Mouse (Mus musculus) kidney, embryonic 16.5 days (tissue): ENCODE measurements around the gene Cd209a. TPM values are rescaled to one million over a fixed set of nuclear protein-coding genes. Genes with fewer than 3 reads are reported as not detected.

Experiments used
- ATAC-seq: fragments of 200-750 bp; cut with Nextera tagmentation; 2 replicates; pipeline ENCODE4 v1.8.0; 2017; ENCODE audit warnings: moderate TSS enrichment; ENCODE audit not compliant: low FRiP score, low TSS enrichment
- H3K27ac ChIP-seq: fragments of 300-500 bp; sonication (generic); 2 replicates; pipeline ENCODE4 v1.5.1; 2014; ENCODE audit warnings: low read length
- H3K27me3 ChIP-seq: fragments of 300-500 bp; sonication (generic); 2 replicates; pipeline ENCODE4 v1.6.1; 2014; ENCODE audit warnings: low read length, control low read depth, mixed read lengths; ENCODE audit not compliant: insufficient read depth
- H3K36me3 ChIP-seq: fragments of 300-500 bp; sonication (generic); 2 replicates; pipeline ENCODE4 v1.6.1; 2014; ENCODE audit warnings: low read length, control low read depth, mixed read lengths; ENCODE audit not compliant: insufficient read depth
- H3K4me1 ChIP-seq: fragments of 300-500 bp; sonication (generic); 2 replicates; pipeline ENCODE4 v1.6.1; 2014; ENCODE audit warnings: low read length, control low read depth, mixed read lengths; ENCODE audit not compliant: insufficient read depth
- H3K4me2 ChIP-seq: fragments of 300-500 bp; sonication (generic); replicated peaks from 2 replicates; pipeline ENCODE4 v1.6.1; 2014; ENCODE audit warnings: low read depth, low read length
- H3K4me3 ChIP-seq: fragments of 300-500 bp; sonication (generic); 2 replicates; pipeline ENCODE4 v1.5.1; 2014; ENCODE audit warnings: mild to moderate bottlenecking, low read length
- H3K9ac ChIP-seq: fragments of 300-500 bp; sonication (generic); replicated peaks from 2 replicates; pipeline ENCODE4 v1.6.1; 2014; ENCODE audit warnings: low read length
- H3K9me3 ChIP-seq: fragments of 300-500 bp; sonication (generic); 2 replicates; pipeline ENCODE4 v1.6.1; 2016; ENCODE audit warnings: low read length, control low read depth
- WGBS: fragments of 180-500 bp; shearing (Covaris S2); extraction: QIAGEN DNeasy Blood & Tissue Kit; methylation state at CpG from one replicate; pipeline ENCODE4 v1.1.7; 2014; 5-methylcytosine and 5-hydroxymethylcytosine counted together
- microRNA-seq: library from miRNA; unstranded; fragments of <30 nt; microRNA quantifications from one replicate; pipeline ENCODE4, GENCODE M21; 2016
- polyA plus RNA-seq: library from polyadenylated mRNA; unstranded; fragments of >200 nt; fragmentation: Nextera tagmentation; extraction: Ambion mirVana; gene quantifications from 2 replicates; pipeline ENCODE4 v1.2.1, GENCODE M21; 2015

The Cd209a gene
- polyA plus RNA-seq, 1 experiment from 2014 or later: not detected

DNA sequence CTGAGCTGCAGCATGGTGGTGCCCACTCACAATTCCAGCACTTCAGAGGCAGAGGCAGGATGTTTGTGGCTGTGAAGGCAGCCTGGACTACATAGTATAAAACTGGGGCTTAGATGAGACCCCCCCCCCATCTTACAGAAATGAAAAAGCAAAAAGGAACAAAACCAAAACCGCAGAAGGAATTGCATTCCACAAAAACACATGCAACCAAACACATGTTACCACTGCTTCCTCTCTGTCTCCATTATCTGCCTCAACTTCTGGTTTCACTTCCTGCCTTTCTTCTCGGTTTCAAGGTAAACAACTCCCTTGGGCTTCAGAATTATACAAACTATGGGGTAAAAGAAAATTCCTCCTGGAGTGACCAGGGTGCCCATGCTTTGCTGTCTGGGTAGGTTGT is 37.1 kb downstream of the Cd209a start:
- no peak overlapping the region for H3K9ac ChIP-seq
- no peaks in the 10 kb centered on the region for H3K36me3 ChIP-seq
- H3K4me3 ChIP-seq: no peak overlapping the region
- ATAC-seq: no peak
- H3K27ac ChIP-seq: no peak overlapping the region
- no peaks in the 10 kb centered on the region for H3K27me3 ChIP-seq
- H3K4me2 ChIP-seq: no peak overlapping the region
- 38% methylated on average over 2 of the region's 2 CpGs for WGBS
- no peaks in the 10 kb centered on the region for H3K9me3 ChIP-seq
- H3K4me1 ChIP-seq: no peaks in the 10 kb centered on the region

DNA sequence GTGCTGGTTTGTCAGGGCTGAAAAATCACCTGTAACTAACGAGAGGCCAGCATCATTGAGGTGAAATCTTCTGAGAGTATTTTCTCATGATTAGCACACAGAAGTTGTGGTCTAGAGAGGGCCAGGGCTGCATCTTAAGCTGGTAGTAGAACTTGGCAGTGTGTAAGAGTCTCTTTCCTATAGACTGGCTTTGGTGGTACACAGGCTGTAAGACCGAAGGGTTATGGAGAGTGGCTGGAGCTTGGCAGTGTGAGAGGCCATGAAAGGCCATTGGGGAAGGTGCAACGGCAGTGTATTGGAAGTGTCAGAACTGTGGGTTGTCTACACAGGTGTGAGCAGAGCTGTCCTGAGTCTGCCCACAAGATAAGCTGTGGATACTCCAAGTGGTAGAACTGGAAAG is 38.5 kb downstream of the Cd209a start:
- no peak for ATAC-seq
- WGBS: 82% methylated on average over 3 of the region's 3 CpGs
- H3K4me1 ChIP-seq: no peaks in the 10 kb centered on the region

DNA sequence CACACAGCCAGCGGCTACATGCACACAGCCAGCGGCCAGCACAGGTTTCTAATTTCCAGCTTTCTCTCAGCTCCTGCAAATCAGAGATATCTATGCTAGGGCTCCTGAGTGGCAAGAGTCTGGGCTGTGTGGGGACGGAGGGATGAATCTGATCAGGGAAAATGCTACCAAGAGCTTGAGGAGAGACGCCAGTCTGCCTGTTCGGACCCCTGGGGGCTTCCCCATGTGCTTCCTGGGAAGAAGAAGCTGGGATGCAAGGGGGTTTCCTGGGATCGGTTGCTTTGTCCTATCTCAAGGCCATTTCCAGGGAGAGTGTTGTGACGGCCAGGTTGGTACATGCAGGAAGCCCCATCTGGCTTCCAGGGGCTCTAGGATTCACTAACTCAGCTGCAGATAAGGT is 41.2 kb downstream of the Cd209a start:
- H3K4me2 ChIP-seq: no peak overlapping the region
- no peaks in the 10 kb centered on the region for H3K9me3 ChIP-seq
- H3K4me1 ChIP-seq: no peaks in the 10 kb centered on the region
- no peak overlapping the region for H3K9ac ChIP-seq
- 68% methylated on average over 7 of the region's 7 CpGs for WGBS
- no peaks in the 10 kb centered on the region for H3K36me3 ChIP-seq
- H3K27ac ChIP-seq: no peak overlapping the region
- no peak for ATAC-seq
- H3K27me3 ChIP-seq: no peaks in the 10 kb centered on the region
- H3K4me3 ChIP-seq: no peak overlapping the region

More for the DNA sequence above, 38.5 kb downstream of the Cd209a start:
- Histone ChIP-seq H3K4me2 (no peak overlapping the region), H3K9ac (no peak overlapping the region), H3K4me3 (no peak overlapping the region), H3K9me3 (no peaks in the 10 kb centered on the region), H3K36me3 (no peaks in the 10 kb centered on the region), H3K27me3 (no peaks in the 10 kb centered on the region), H3K27ac (no peak overlapping the region)

DNA sequence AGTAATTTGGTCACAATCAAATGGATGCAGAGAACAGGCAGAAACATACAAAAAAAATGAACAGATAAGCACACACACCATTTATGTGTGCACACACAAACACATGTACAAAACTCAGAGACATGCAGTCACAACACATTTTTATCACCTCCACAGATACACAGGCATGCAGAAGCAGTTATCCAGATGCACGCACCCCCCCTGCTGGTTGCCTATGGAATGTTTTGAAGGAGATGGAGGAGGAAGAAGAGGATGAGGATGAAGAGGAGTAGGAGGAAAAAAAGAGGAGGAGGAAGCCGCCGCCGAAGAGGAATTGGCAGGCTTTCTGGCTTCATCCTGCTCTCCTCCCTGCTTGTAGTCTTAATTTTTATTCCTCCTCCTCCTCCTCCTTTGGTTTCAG is 43.1 kb downstream of the Cd209a start:
- H3K4me3 ChIP-seq: no peak overlapping the region
- 47% methylated on average over 4 of the region's 4 CpGs for WGBS
- no peak overlapping the region for H3K9ac ChIP-seq
- no peaks in the 10 kb centered on the region for H3K4me1 ChIP-seq
- no peak overlapping the region for H3K4me2 ChIP-seq
- no peaks in the 10 kb centered on the region for H3K36me3 ChIP-seq
- ATAC-seq: no peak
- no peaks in the 10 kb centered on the region for H3K27me3 ChIP-seq
- H3K27ac ChIP-seq: no peak overlapping the region
- no peaks in the 10 kb centered on the region for H3K9me3 ChIP-seq

DNA sequence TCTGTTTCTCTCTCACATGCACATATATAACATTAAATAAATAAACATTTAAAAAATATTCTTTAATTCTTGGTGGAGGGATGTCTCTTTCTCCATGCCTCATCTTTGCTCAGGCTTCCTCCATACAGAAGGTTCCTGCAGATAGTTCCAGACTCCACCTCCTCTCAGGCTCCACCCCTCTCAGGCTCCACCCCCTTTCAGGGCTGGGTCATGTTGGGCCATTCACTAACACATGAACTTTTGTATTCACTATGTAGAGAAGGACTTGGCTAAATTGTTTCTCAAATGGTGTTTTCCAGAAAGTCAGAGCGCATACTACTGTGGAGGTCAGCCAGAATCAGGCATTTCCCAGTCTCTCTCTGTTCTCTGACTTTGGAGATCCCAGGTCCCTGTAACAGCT is 47.3 kb downstream of the Cd209a start:
- Histone ChIP-seq H3K9me3 (no peaks in the 10 kb centered on the region), H3K4me3 (no peak overlapping the region), H3K4me2 (no peak overlapping the region), H3K27ac (no peak overlapping the region), H3K9ac (no peak overlapping the region), H3K27me3 (no peaks in the 10 kb centered on the region), H3K4me1 (no peaks in the 10 kb centered on the region), H3K36me3 (no peaks in the 10 kb centered on the region)
- 100% methylated on average over 1 of the region's 1 CpGs for WGBS
- ATAC-seq: no peak

DNA sequence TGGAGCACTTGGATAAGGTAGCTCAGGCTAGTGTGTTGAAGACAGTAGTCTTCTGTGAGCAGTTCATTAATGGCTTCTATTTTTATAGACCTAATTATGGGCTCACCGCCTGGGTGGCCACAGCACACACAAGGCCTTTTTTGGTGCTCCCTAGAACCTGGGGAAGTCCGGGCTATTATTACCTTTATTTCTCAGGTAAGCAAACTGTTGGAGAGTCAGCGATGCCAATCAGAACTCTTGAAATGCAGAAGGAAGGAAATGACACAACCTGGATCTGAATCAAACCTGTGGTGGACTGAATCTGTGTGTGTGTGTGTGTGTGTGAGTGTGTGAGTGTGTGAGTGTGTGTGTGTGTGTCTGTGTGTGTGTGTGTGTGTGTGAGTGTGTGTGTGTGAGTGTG is 54.7 kb downstream of the Cd209a start, which contains the start of gene Fcer2a:
Gene Fcer2a (minus strand): TSS at position 55 of the 400 bp plus-strand sequence.
- Histone ChIP-seq H3K9me3 (no peaks in the 10 kb centered on the region), H3K27ac (no peak within 1 kb of the TSS), H3K27me3 (no peaks in the 10 kb centered on the region), H3K4me2 (no peak within 1 kb of the TSS), H3K4me3 (no peak within 1 kb of the TSS), H3K4me1 (no peaks in the 10 kb centered on the region), H3K36me3 (no peaks in the 10 kb centered on the region), H3K9ac (no peak within 1 kb of the TSS)
- ATAC-seq: no peak
- WGBS: 71% methylated on average over 3 of the region's 3 CpGs

Small RNA genes within 50 kb of the gene (microRNA-seq; reads per million reads assigned to microRNA genes)
- gene Gm24934: not detected

Other genes with a start within 250 kb of the Cd209a start
- 72.2 and 73.5 TPM in 2 replicates for gene Mcoln1, start 248.5 kb downstream of the Cd209a start, polyA plus RNA-seq
- 35.7 and 42.4 TPM in 2 replicates for gene Pnpla6, start 233.6 kb downstream of the Cd209a start, polyA plus RNA-seq
- gene C330021F23Rik, start 181.0 kb downstream of the Cd209a start, polyA plus RNA-seq: 8.4 and 8.5 TPM in 2 replicates
- 13.7 and 16.8 TPM in 2 replicates for gene Camsap3, start 161.7 kb downstream of the Cd209a start, polyA plus RNA-seq
- 75.2 and 76.9 TPM in 2 replicates for gene Xab2, start 127.7 kb downstream of the Cd209a start, polyA plus RNA-seq
- gene Pet100, start 127.4 kb downstream of the Cd209a start, polyA plus RNA-seq: 85.9 and 90.4 TPM in 2 replicates
- 0.48 and 0.51 TPM in 2 replicates for gene Pcp2, start 123.4 kb downstream of the Cd209a start, polyA plus RNA-seq
- 102 and 105 TPM in 2 replicates for gene Stxbp2, start 118.0 kb downstream of the Cd209a start, polyA plus RNA-seq
- gene Retn, start 93.2 kb downstream of the Cd209a start, polyA plus RNA-seq: 0.31 and 0.55 TPM in 2 replicates
- 0.20 and 0.50 TPM in 2 replicates for gene Mcemp1, start 83.2 kb downstream of the Cd209a start, polyA plus RNA-seq
- gene Fcor, start 76.6 kb downstream of the Cd209a start, polyA plus RNA-seq: 13.2 and 14.8 TPM in 2 replicates
- 42.1 and 44.7 TPM in 2 replicates for gene Trappc5, start 72.7 kb downstream of the Cd209a start, polyA plus RNA-seq
- gene Fcer2a, start 54.8 kb downstream of the Cd209a start, polyA plus RNA-seq: 0.22 TPM in 1 of 2 replicates, not detected in the other
- gene Clec4g, start 28.3 kb downstream of the Cd209a start, polyA plus RNA-seq: 0.41 and 0.45 TPM in 2 replicates
- gene Cd209e, start 105.3 kb upstream of the Cd209a start, polyA plus RNA-seq: not detected in 2 replicates
- not detected in 2 replicates for gene Cd209d, start 129.6 kb upstream of the Cd209a start, polyA plus RNA-seq
- gene Cd209b, start 177.9 kb upstream of the Cd209a start, polyA plus RNA-seq: not detected in 2 replicates
- gene Cd209c, start 205.8 kb upstream of the Cd209a start, polyA plus RNA-seq: 0.40 and 0.59 TPM in 2 replicates